Mouse (Mus musculus) stomach, embryonic 14.5 days (tissue): ENCODE measurements around the gene Dicer1. TPM values are rescaled to one million over a fixed set of nuclear protein-coding genes. Genes with fewer than 3 reads are reported as not detected.

Experiments
- ATAC-seq: fragments of 200-750 bp; cut with Nextera tagmentation; 2 replicates; pipeline ENCODE4 v1.8.0; 2017; ENCODE audit warnings: low read depth, moderate TSS enrichment; ENCODE audit not compliant: insufficient number of reproducible peaks, insufficient read depth, low FRiP score
- H3K27ac ChIP-seq: fragments of 300-500 bp; sonication (generic); 2 replicates; pipeline ENCODE4 v1.5.1; 2014; ENCODE audit warnings: mild to moderate bottlenecking, low read length, moderate library complexity, mixed read lengths
- H3K27me3 ChIP-seq: fragments of 300-500 bp; sonication (generic); 2 replicates; pipeline ENCODE4 v1.6.1; 2014; ENCODE audit warnings: low read length, control low read depth, mixed read lengths; ENCODE audit not compliant: control insufficient read depth, insufficient read depth
- H3K36me3 ChIP-seq: fragments of 300-500 bp; sonication (generic); 2 replicates; pipeline ENCODE4 v1.6.1; 2014; ENCODE audit warnings: mild to moderate bottlenecking, control low read depth, low read length, moderate library complexity, mixed read lengths; ENCODE audit not compliant: control insufficient read depth, insufficient read depth
- H3K4me1 ChIP-seq: fragments of 300-500 bp; sonication (generic); 2 replicates; pipeline ENCODE4 v1.6.1; 2014; ENCODE audit warnings: low read length, control low read depth, mixed read lengths; ENCODE audit not compliant: control insufficient read depth, insufficient read depth
- H3K4me2 ChIP-seq: fragments of 300-500 bp; sonication (generic); replicated peaks from 2 replicates; pipeline ENCODE4 v1.6.1; 2014; ENCODE audit warnings: low read depth, low read length, control low read depth
- H3K4me3 ChIP-seq: fragments of 300-500 bp; sonication (generic); 2 replicates; pipeline ENCODE4 v1.5.1; 2014; ENCODE audit warnings: low read depth, low read length, control low read depth
- H3K9ac ChIP-seq: fragments of 300-500 bp; sonication (generic); replicated peaks from 2 replicates; pipeline ENCODE4 v1.6.1; 2014; ENCODE audit warnings: low read depth, mild to moderate bottlenecking, control low read depth, low read length, moderate library complexity, mixed read lengths
- H3K9me3 ChIP-seq: fragments of 300-500 bp; sonication (generic); 2 replicates; pipeline ENCODE4 v1.6.1; 2016; ENCODE audit warnings: low read depth, low read length, control low read depth; ENCODE audit not compliant: control insufficient read depth
- WGBS: fragments of 180-500 bp; shearing (Covaris S2); extraction: QIAGEN DNeasy Blood & Tissue Kit; methylation state at CpG from one replicate; pipeline ENCODE4 v1.1.7; 2014; 5-methylcytosine and 5-hydroxymethylcytosine counted together
- polyA plus RNA-seq: library from polyadenylated mRNA; unstranded; fragments of >200 nt; fragmentation: Nextera tagmentation; extraction: Ambion mirVana; gene quantifications from 2 replicates; pipeline ENCODE4 v1.2.1, GENCODE M21; 2014

Dicer1 gene
- polyA plus RNA-seq, 1 experiment from 2014 or later: 31.7 TPM

GRCm38 (mm10) chr12:104665521-104665920 is 86.2 kb downstream of the Dicer1 start:
- no peak overlapping the region for H3K27ac ChIP-seq
- no peak overlapping the region for H3K4me2 ChIP-seq
- H3K9me3 ChIP-seq: no peaks in the 10 kb centered on the region
- H3K4me3 ChIP-seq: no peak overlapping the region
- H3K9ac ChIP-seq: no peak overlapping the region
- 77% methylated on average over 9 of the region's 9 CpGs for WGBS
- ATAC-seq: no peak
- H3K36me3 ChIP-seq: no peaks in the 10 kb centered on the region
- H3K4me1 ChIP-seq: no peaks in the 10 kb centered on the region
- no peaks in the 10 kb centered on the region for H3K27me3 ChIP-seq

- 92% methylated on average over 2 of the region's 2 CpGs for WGBS
- Histone ChIP-seq H3K9ac (no peak overlapping the region), H3K27ac (no peak overlapping the region), H3K27me3 (no peaks in the 10 kb centered on the region), H3K4me2 (no peak overlapping the region), H3K4me1 (no peaks in the 10 kb centered on the region), H3K4me3 (no peak overlapping the region), H3K9me3 (peaks cover 7% of the 10 kb centered on the region; the same call in 1 of the 2 replicates), H3K36me3 (no peaks in the 10 kb centered on the region)
- no peak for ATAC-seq
These were observed 95.6 kb downstream of the Dicer1 start for GRCm38 (mm10) chr12:104656146-104656545.

- 58% methylated on average over 1 of the region's 1 CpGs for WGBS
- H3K4me1 ChIP-seq: no peaks in the 10 kb centered on the region
- H3K27ac ChIP-seq: no peak overlapping the region
- H3K27me3 ChIP-seq: no peaks in the 10 kb centered on the region
- H3K9ac ChIP-seq: no peak overlapping the region
- ATAC-seq: no peak
- H3K36me3 ChIP-seq: no peaks in the 10 kb centered on the region
- peaks cover 7% of the 10 kb centered on the region; the same call in 1 of the 2 replicates for H3K9me3 ChIP-seq
- no peak overlapping the region for H3K4me3 ChIP-seq
- no peak overlapping the region for H3K4me2 ChIP-seq
These were observed 96.7 kb downstream of the Dicer1 start for GRCm38 (mm10) chr12:104655006-104655405.

DNA sequence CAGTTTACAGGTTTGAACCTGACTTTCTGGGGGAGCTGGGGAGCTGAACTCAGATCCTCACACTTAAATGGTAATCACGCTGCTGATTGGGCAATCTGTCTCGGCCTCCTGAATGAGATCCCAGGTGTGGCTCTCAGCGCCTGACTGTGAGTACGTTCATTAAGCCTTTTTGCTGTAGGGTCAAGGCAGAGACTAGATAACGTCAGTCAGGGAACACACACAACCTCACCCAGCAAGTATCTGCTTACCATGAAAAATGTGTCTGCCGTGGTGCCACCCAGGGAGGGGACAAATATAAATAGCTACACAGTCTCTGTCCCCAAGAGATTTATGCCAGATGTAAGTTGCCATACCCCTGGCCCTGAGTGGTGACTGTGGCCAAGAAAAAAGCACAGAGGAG is 99.7 kb downstream of the Dicer1 start:
- H3K4me2 ChIP-seq: no peak overlapping the region
- no peaks in the 10 kb centered on the region for H3K27me3 ChIP-seq
- no peak overlapping the region for H3K27ac ChIP-seq
- WGBS: 50% methylated on average over 6 of the region's 6 CpGs
- no peaks in the 10 kb centered on the region for H3K4me1 ChIP-seq
- no peaks in the 10 kb centered on the region for H3K36me3 ChIP-seq
- H3K4me3 ChIP-seq: no peak overlapping the region
- no peak overlapping the region for H3K9ac ChIP-seq
- no peak for ATAC-seq
- peaks cover 7% of the 10 kb centered on the region; the same call in 1 of the 2 replicates for H3K9me3 ChIP-seq

DNA sequence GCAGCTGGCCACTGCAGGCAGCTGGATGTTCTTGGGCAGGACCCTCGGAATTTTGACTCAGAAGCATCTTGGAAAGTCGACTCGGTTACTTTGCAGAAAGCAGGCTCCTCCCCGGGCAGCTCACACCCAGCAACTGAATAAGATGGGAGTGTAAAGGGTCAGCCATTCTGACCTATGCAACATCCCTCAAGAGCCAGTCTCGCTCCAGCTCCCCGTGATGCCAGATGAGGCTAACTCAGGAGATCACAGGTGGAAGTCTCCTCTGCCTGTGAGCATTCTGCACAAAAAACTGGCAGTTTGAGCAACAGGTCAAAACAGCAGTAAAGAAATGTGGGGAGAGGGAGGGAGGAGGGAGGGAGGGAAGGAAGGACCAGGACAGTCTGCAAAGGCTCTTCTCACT is 100.5 kb downstream of the Dicer1 start:
- H3K4me2 ChIP-seq: no peak overlapping the region
- H3K27me3 ChIP-seq: no peaks in the 10 kb centered on the region
- no peak overlapping the region for H3K4me3 ChIP-seq
- no peak for ATAC-seq
- no peak overlapping the region for H3K27ac ChIP-seq
- 27% methylated on average over 6 of the region's 6 CpGs for WGBS
- no peaks in the 10 kb centered on the region for H3K36me3 ChIP-seq
- H3K4me1 ChIP-seq: no peaks in the 10 kb centered on the region
- H3K9me3 ChIP-seq: peaks cover 3% of the 10 kb centered on the region; the same call in 1 of the 2 replicates
- no peak overlapping the region for H3K9ac ChIP-seq

GRCm38 (mm10) chr12:104650510-104651260 is 101.1 kb downstream of the Dicer1 start:
- Histone ChIP-seq H3K9me3 (no peaks in the 10 kb centered on the region; the same call in 1 of the 2 replicates), H3K9ac (no peak overlapping the region), H3K27ac (no peak overlapping the region), H3K4me1 (no peaks in the 10 kb centered on the region), H3K4me2 (no peak overlapping the region), H3K27me3 (no peaks in the 10 kb centered on the region), H3K4me3 (no peak overlapping the region), H3K36me3 (no peaks in the 10 kb centered on the region)
- no peak for ATAC-seq
- WGBS: 61% methylated on average over 14 of the region's 14 CpGs

- Histone ChIP-seq H3K9me3 (no peaks in the 10 kb centered on the region), H3K4me1 (no peaks in the 10 kb centered on the region), H3K36me3 (no peaks in the 10 kb centered on the region), H3K4me2 (no peak overlapping the region), H3K27ac (no peak overlapping the region), H3K9ac (no peak overlapping the region), H3K4me3 (no peak overlapping the region), H3K27me3 (no peaks in the 10 kb centered on the region)
- 82% methylated on average over 6 of the region's 6 CpGs for WGBS
- no peak for ATAC-seq
These were observed 103.4 kb downstream of the Dicer1 start for GRCm38 (mm10) chr12:104648366-104648765.

- Histone ChIP-seq H3K27ac (no peak overlapping the region), H3K9me3 (no peaks in the 10 kb centered on the region), H3K4me1 (peaks cover 8% of the 10 kb centered on the region; the same call in 1 of the 2 replicates), H3K4me3 (no peak overlapping the region), H3K4me2 (no peak overlapping the region), H3K36me3 (no peaks in the 10 kb centered on the region), H3K9ac (no peak overlapping the region), H3K27me3 (no peaks in the 10 kb centered on the region)
- no peak for ATAC-seq
- 45% methylated on average over 7 of the region's 7 CpGs for WGBS
These were observed 109.4 kb downstream of the Dicer1 start for GRCm38 (mm10) chr12:104642337-104642736.

GRCm38 (mm10) chr12:104640934-104641333 is 110.8 kb downstream of the Dicer1 start:
- H3K4me3 ChIP-seq: no peak overlapping the region
- 85% methylated on average over 1 of the region's 1 CpGs for WGBS
- H3K4me2 ChIP-seq: no peak overlapping the region

More at GRCm38 (mm10) chr12:104640934-104641333, 110.8 kb downstream of the Dicer1 start:
- H3K9me3 ChIP-seq: no peaks in the 10 kb centered on the region
- H3K4me1 ChIP-seq: peaks cover 8% of the 10 kb centered on the region; the same call in 1 of the 2 replicates
- H3K27ac ChIP-seq: no peak overlapping the region
- no peaks in the 10 kb centered on the region for H3K27me3 ChIP-seq
- H3K9ac ChIP-seq: no peak overlapping the region
- H3K36me3 ChIP-seq: no peaks in the 10 kb centered on the region
- ATAC-seq: no peak
